Mouse (Mus musculus) ES-Bruce4 (cell line): ENCODE measurements around the gene Nisch.

Experiments
- CTCF ChIP-seq: IDR thresholded peaks from one replicate; pipeline ENCODE4 v1.8.1; 2011; ENCODE audit warnings: low read depth, low read length
- POLR2A ChIP-seq: IDR thresholded peaks from one replicate; pipeline ENCODE4 v1.8.1; 2011; ENCODE audit warnings: low read length; ENCODE audit not compliant: insufficient read depth

DNA sequence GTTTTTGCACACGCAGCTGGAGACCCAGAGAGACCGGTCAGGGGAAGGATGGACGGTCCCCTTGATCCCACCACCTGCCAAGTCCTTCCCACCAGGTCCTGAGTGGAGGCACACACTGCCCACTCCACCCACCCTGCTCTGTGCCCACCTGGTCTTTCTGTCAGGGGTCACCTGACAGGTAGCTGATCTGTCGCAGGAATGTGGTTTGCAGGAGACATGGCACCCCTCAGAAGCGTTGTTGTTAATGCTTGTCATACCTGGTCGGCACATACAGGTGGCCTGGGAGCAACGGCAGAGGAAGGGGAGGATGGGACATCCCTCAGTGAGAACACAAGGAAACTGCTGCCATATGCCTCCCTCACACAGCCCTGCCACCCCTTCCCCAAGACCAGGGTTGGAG lies 55.6 kb downstream of the Nisch start:
- no peak for TF ChIP-seq CTCF
- no peak for TF ChIP-seq POLR2A
